ENCODE assay signal across 29 mouse cellular contexts in the genomic region with DNA sequence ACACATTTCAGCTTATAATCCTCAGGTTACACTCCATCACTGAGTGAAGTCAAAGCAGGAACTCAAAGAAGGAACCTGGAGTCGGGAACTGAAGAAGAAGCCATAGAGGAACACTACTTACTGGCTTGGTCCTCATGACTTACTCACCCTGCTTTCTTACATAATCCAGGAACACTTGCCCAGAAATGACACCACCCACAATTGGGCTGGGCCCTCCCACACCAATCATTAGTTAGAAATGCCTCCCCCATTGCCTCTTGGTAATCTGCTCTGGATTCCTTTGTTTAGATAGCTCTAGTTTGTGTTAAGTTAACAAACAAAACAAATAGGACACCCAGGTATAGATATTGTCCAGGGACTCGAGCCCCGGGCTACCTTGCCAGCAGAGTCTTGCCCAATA. TPM values are rescaled to one million over a fixed set of nuclear protein-coding genes. Genes with fewer than 3 reads are reported as not detected.
DNase-seq lines count a peak whose midpoint lies in the region; ATAC-seq and TF ChIP-seq lines count a peak whose summit lies in the region.
"Had no signal": no experiment of that assay in that cellular context is flagged by ENCODE, and none has a peak within 500 bp of the region (broad histone marks: within the 10 kb centered on the region; RNA-seq: fewer than 3 reads in every experiment).

No protein-coding gene starts in this region.

- no peak overlapping the region for H3K9ac ChIP-seq in midbrain, embryonic 11.5 days (ENCODE audit: low read length)
- H3K9ac ChIP-seq: embryonic facial prominence, embryonic 12.5 days; embryonic facial prominence, embryonic 15.5 days; forebrain, embryonic 13.5 days; heart, embryonic 13.5 days; hindbrain, embryonic 14.5 days had no signal

- no peak for TF ChIP-seq POLR2A in lung, adult 2 months (IDR thresholded peaks at IDR 0.05; ENCODE audit: borderline replicate concordance, extremely low read depth, low read depth, low read length)

- H3K36me3 ChIP-seq in midbrain, embryonic 11.5 days (ENCODE audit: control insufficient read depth, insufficient read depth, low read length): no peaks in the 10 kb centered on the region
- H3K36me3 ChIP-seq: embryonic facial prominence, embryonic 12.5 days; embryonic facial prominence, embryonic 15.5 days; heart, embryonic 10.5 days; heart, embryonic 13.5 days had no signal

- no peaks in the 10 kb centered on the region for H3K27me3 ChIP-seq in midbrain, embryonic 11.5 days (ENCODE audit: control insufficient read depth, insufficient read depth, low read length)
- H3K27me3 ChIP-seq: embryonic facial prominence, embryonic 12.5 days; embryonic facial prominence, embryonic 15.5 days; forebrain, embryonic 13.5 days; heart, embryonic 13.5 days had no signal

- no peak overlapping the region for H3K27ac ChIP-seq in midbrain, embryonic 11.5 days (ENCODE audit: low read depth, low read length)
- H3K27ac ChIP-seq: embryonic facial prominence, embryonic 12.5 days; embryonic facial prominence, embryonic 15.5 days; forebrain, embryonic 13.5 days; heart, adult 2 months; heart, embryonic 10.5 days; heart, embryonic 13.5 days; hindbrain, embryonic 14.5 days; hindbrain, postnatal 0 days had no signal

- H3K4me2 ChIP-seq in midbrain, embryonic 11.5 days: no peak overlapping the region
- H3K4me2 ChIP-seq: embryonic facial prominence, embryonic 12.5 days; embryonic facial prominence, embryonic 15.5 days; forebrain, embryonic 13.5 days; heart, embryonic 13.5 days; hindbrain, embryonic 14.5 days had no signal

- H3K9me3 ChIP-seq in midbrain, embryonic 11.5 days (ENCODE audit: control insufficient read depth, low read length): no peaks in the 10 kb centered on the region
- H3K9me3 ChIP-seq: embryonic facial prominence, embryonic 12.5 days; embryonic facial prominence, embryonic 15.5 days; forebrain, embryonic 13.5 days; heart, embryonic 10.5 days; heart, embryonic 13.5 days had no signal

- WGBS in midbrain, embryonic 11.5 days: 85% methylated on average over 3 of the region's 3 CpGs
- 83% methylated on average over 3 of the region's 3 CpGs for WGBS in lung, adult 2 months

- no peak for ATAC-seq in midbrain, embryonic 11.5 days (ENCODE audit: low FRiP score)
- ATAC-seq: activated CD4-positive, CD25-positive, alpha-beta regulatory T cell, adult 4 months; forebrain, embryonic 13.5 days; forebrain, embryonic 16.5 days; hindbrain, postnatal 0 days; inflammation-experienced regulatory T-cells, adult 6 months; intestine, postnatal 0 days; Patski had no signal

- no peak for TF ChIP-seq CTCF in lung, adult 2 months (IDR thresholded peaks at IDR 0.05; ENCODE audit: insufficient read depth, low read length)

- peak; percentile 16 for DNase-seq in ES-CJ7 (ENCODE audit: low read depth, low spot score)
- peak; percentile 64 for DNase-seq in R1 (ENCODE audit: low read depth, low spot score)
- DNase-seq in fibroblast of lung, adult 2 months (ENCODE audit: low read depth): peak; percentile 6
- no peak for DNase-seq in midbrain, embryonic 11.5 days (ENCODE audit: low spot score, missing footprints)
- DNase-seq in lung, adult 2 months: no peak
- no peak for DNase-seq in kidney, postnatal 14 days
- DNase-seq: adrenal gland, adult 2 months; adrenal gland, postnatal 14 days; cerebellum, adult 11 months; cerebellum, adult 2 months; cerebellum, adult 9-11 months; cerebellum, postnatal 25 days; gastrocnemius, postnatal 10 days; gastrocnemius, postnatal 36 days; heart, adult 2 months; heart, postnatal 14 days; heart, postnatal 4 days had no signal

- H3K4me3 ChIP-seq in midbrain, embryonic 11.5 days (ENCODE audit: low read depth, low read length): no peak overlapping the region
- no peak overlapping the region for H3K4me3 ChIP-seq in lung, adult 2 months (replicated peaks; ENCODE audit: extremely low read depth, low read depth, low read length)
- H3K4me3 ChIP-seq: embryonic facial prominence, embryonic 12.5 days; embryonic facial prominence, embryonic 15.5 days; forebrain, embryonic 13.5 days; heart, adult 2 months; heart, embryonic 10.5 days; heart, embryonic 13.5 days had no signal

- no peaks in the 10 kb centered on the region for H3K4me1 ChIP-seq in midbrain, embryonic 11.5 days (ENCODE audit: control insufficient read depth, insufficient read depth, low read length)
- H3K4me1 ChIP-seq in lung, adult 2 months (ENCODE audit: control insufficient read depth, insufficient read depth, low read length): no peaks in the 10 kb centered on the region
- H3K4me1 ChIP-seq: embryonic facial prominence, embryonic 12.5 days; embryonic facial prominence, embryonic 15.5 days; forebrain, embryonic 13.5 days; heart, embryonic 10.5 days; heart, embryonic 13.5 days had no signal

RNA-seq across cellular contexts. Expression of gene Grem1, which starts 29.9 kb away (rescaled TPM):
- polyA plus RNA-seq in midbrain, embryonic 11.5 days (2014; fragmentation: Nextera tagmentation; extraction: Ambion mirVana): 0.10 and 0.18 TPM in 2 replicates
- polyA plus RNA-seq in lung, adult 2 months (2012; rRNA removed): 0.54 and 0.55 TPM in 2 replicates
- polyA plus RNA-seq: activated CD4-positive, CD25-positive, alpha-beta regulatory T cell, adult 4 months; adrenal gland, adult 2 months; inflammation-experienced regulatory T-cells, adult 6 months had no signal

Comparison
In these comparisons a context has a peak if more than half of its experiments do, and no peak if none do; other contexts are left out.
1. DNase-seq: peak in ES-CJ7 (single experiment), R1 (single experiment) and fibroblast of lung, adult 2 months (single experiment); none in midbrain, embryonic 11.5 days (single experiment), lung, adult 2 months (single experiment) and kidney, postnatal 14 days (single experiment).